Mouse (Mus musculus): ENCODE results near the gene Rps18. TPM values are rescaled to one million over a fixed set of nuclear protein-coding genes. Genes with fewer than 3 reads are reported as not detected.
"Not testable (repeated sequence)": the region's sequence is repeated elsewhere in the genome, so short reads cannot be mapped to it uniquely, and the experiment has no call there.

Gene Rps18
- polyA plus RNA-seq, 1 experiment from 2014 or later: 1,499 TPM

DNA sequence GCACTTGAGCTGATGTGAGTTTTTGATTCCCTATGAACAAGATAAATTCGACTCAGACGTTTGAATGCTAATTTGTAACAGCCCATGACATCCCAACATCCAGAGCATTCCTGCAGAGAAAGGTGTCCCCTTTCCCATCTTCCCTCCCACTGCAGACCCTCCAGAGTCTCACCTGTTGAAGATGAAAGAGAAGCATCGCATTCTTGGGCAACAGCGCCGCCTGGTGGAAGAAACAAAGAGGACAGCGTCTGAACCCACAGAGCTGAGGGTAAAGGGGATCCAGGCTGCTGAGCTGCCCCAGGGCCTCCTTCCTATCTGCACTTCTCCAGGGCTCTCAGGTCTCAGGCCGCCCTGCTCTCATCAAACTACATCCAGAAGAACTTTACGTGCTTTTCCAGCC lies 26.3 kb upstream of the Rps18 start:
- H3K9me3 ChIP-seq (replicated peaks); H3K36me3 ChIP-seq; ATAC-seq (ENCODE audit: low read depth); H3K27ac ChIP-seq; H3K9ac ChIP-seq: not testable (repeated sequence)
- 5% methylated on average over 8 of the region's 8 CpGs for WGBS (ENCODE audit: insufficient replicate concordance)
- DNase-seq: peak; percentile 64
- Histone ChIP-seq H3K4me3 (replicated peaks) (peak overlapping the region; percentile 65; the same call in 1 of the 2 replicates), H3K4me2 (peak overlapping the region; percentile 80), H3K4me1 (replicated peaks) (peaks cover 41% of the 10 kb centered on the region), H3K27me3 (peaks cover 30% of the 10 kb centered on the region)

DNA sequence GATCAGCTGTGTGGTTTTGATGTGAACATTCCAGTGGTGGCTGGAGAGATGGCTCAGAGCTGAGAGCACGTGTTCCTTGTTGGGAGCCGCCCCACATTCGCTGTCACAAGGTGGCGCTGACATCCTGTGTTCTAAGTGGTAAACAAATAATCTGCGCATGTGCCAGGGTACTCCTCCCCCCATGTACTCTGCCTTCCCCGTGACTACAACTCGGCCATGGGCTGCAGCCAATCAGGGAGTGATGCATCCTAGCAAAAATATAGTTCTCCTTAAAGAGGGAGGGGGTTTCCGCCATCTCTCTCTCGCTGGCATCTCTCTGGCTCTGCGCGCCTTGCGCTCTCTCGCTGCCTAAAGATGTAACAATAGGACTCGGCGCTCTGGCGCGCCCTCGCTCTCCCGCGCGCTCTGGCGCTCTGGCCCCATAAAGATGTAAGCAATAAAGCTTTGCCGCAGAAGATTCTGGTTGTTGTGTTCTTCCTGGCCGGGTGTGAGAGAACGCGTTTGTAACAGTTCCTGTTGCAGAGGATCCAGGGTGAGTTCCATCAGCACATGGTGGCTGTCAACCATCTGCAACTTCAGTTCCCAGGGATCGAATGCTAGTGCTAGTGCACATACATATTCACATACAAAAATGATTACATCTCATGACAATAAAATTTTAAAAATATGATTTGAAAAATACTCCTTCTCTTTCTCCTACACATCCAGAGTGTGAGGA lies 25.6 kb upstream of the Rps18 start:
- Histone ChIP-seq H3K27ac (peak overlapping the region; percentile 68), H3K4me2 (peak overlapping the region; percentile 80), H3K9ac (peak overlapping the region; percentile 62), H3K4me3 (replicated peaks) (peak overlapping the region; percentile 65), H3K27me3 (peaks cover 38% of the 10 kb centered on the region), H3K4me1 (replicated peaks) (peaks cover 41% of the 10 kb centered on the region)
- not testable (repeated sequence) for H3K9me3 ChIP-seq (replicated peaks); H3K36me3 ChIP-seq
- ATAC-seq (ENCODE audit: low read depth) (peak; percentile 74), DNase-seq (peak; percentile 90)
- under 1% methylated on average over 27 of the region's 27 CpGs for WGBS (ENCODE audit: insufficient replicate concordance)

- H3K9ac ChIP-seq: peak overlapping the region; percentile 42
- 70% methylated on average over 19 of the region's 19 CpGs for WGBS (ENCODE audit: insufficient replicate concordance)
- H3K27ac ChIP-seq: peak overlapping the region; percentile 59
- H3K9me3 ChIP-seq (replicated peaks): no peaks in the 10 kb centered on the region
- H3K36me3 ChIP-seq: no peaks in the 10 kb centered on the region
- peak overlapping the region; percentile 80 for H3K4me2 ChIP-seq
- no peak for ATAC-seq (ENCODE audit: low read depth)
- H3K4me3 ChIP-seq (replicated peaks): peak overlapping the region; percentile 65; the same call in 1 of the 2 replicates
- peaks cover 41% of the 10 kb centered on the region for H3K4me1 ChIP-seq (replicated peaks)
- H3K27me3 ChIP-seq: peaks cover 41% of the 10 kb centered on the region
- DNase-seq: no peak
These were observed 24.6 kb upstream of the Rps18 start for GRCm38 (mm10) chr17:33980181-33981035.

DNA sequence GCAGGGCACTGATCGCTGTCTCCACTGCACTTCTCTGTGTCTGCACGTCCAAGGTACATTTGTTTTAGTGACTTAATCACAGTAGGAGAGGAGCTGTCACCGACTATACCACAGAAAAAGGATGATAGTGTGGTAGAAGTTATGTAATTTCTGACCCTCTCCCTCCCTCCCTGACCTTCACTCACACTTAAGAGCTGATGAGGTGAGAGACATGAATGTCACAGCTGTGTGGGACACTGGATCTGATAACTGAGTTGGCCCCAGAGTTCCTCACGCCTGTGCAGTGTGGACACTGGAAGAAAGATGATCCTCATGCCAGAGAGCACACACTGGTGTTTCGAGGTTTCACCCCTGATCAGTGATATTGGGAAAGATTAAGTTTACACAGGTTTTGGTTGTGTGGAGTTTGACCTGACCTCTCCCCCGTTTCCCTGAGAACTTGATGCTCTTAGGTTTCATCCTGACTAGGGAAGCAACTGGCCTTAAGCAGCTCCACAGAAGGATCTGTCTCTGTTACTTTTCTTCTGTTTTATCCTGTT lies 23.8 kb upstream of the Rps18 start:
- WGBS (ENCODE audit: insufficient replicate concordance): 56% methylated on average over 6 of the region's 6 CpGs
- no peak for ATAC-seq (ENCODE audit: low read depth)
- H3K9ac ChIP-seq: no peak overlapping the region
- H3K9me3 ChIP-seq (replicated peaks): no peaks in the 10 kb centered on the region
- H3K36me3 ChIP-seq: no peaks in the 10 kb centered on the region
- DNase-seq: no peak
- peaks cover 41% of the 10 kb centered on the region for H3K4me1 ChIP-seq (replicated peaks)
- H3K27me3 ChIP-seq: peaks cover 41% of the 10 kb centered on the region
- H3K4me3 ChIP-seq (replicated peaks): no peak overlapping the region
- H3K27ac ChIP-seq: peak overlapping the region; percentile 62; the same call in 1 of the 2 replicates
- H3K4me2 ChIP-seq: peak overlapping the region; percentile 85; the same call in 1 of the 2 replicates

- peak overlapping the region; percentile 62 for H3K27ac ChIP-seq
- H3K4me3 ChIP-seq (replicated peaks): peak overlapping the region; percentile 62
- no peaks in the 10 kb centered on the region for H3K36me3 ChIP-seq
- peak overlapping the region; percentile 61 for H3K9ac ChIP-seq
- peak overlapping the region; percentile 85 for H3K4me2 ChIP-seq
- no peaks in the 10 kb centered on the region for H3K9me3 ChIP-seq (replicated peaks)
- ATAC-seq (ENCODE audit: low read depth) (peak; percentile 84), DNase-seq (peak; percentile 76)
- peaks cover 41% of the 10 kb centered on the region for H3K27me3 ChIP-seq
- WGBS (ENCODE audit: insufficient replicate concordance): under 1% methylated on average over 17 of the region's 17 CpGs
- peaks cover 44% of the 10 kb centered on the region for H3K4me1 ChIP-seq (replicated peaks)
These were observed 22.8 kb upstream of the Rps18 start for GRCm38 (mm10) chr17:33978631-33979031.

DNA sequence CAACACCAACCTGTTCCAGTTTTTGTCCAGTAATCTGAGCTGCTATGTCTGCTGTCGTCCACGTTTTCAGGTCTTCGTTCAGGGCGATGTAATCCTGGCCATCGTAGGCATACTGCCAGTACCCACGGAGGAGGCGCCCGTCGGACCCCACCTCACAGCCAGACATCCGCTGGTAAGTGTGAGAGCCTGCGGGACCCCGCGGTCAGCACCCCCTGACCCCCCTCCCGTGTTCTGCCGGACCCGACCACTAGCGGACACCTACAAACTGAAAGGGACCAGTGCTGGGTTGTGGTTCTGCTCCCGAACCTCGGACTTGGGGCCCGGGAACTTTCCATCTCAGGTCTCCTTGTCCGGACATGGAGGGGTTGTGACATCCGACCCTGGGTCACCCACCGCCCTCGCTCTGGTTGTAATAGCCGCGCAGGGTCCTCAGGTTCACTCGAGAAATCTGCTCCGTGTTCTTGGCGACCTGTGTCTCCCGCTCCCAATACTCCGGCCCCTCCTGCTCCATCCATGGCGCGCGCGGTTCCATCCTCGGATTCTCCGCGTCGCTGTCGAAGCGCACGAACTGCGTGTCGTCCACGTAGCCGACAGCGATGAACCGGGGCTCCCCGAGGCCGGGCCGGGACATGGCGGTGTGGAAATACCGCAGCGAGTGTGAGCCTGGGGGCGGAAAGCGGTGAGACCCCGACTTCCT lies 22.2 kb upstream of the Rps18 start:
- Histone ChIP-seq H3K4me3 (replicated peaks) (peak overlapping the region; percentile 62), H3K4me1 (replicated peaks) (peaks cover 50% of the 10 kb centered on the region), H3K27ac (no peak overlapping the region; the same call in 1 of the 2 replicates), H3K27me3 (peaks cover 41% of the 10 kb centered on the region), H3K9me3 (replicated peaks) (no peaks in the 10 kb centered on the region), H3K4me2 (peak overlapping the region; percentile 85), H3K36me3 (no peaks in the 10 kb centered on the region), H3K9ac (peak overlapping the region; percentile 61)
- no peak for ATAC-seq (ENCODE audit: low read depth)
- no peak for DNase-seq
- 3% methylated on average over 57 of the region's 57 CpGs for WGBS (ENCODE audit: insufficient replicate concordance)

DNA sequence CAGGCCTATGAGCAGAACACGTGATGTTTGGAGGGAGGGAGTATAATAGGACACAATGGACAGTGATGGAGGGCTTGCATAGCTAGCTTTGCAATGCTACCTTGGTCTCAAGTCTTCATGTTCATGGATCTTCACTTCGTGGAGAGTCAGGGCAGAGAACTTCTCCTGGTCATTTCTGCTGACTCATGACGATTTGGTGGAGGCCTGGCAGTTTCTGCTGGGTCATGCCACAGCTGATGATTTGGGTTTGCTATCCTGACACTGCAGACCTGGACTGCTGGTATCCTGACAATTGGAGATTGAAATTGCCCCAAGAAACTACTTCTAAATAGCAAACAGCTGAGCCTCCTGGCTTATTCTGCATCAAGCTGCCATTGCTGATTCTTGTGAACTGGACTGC lies 17.8 kb upstream of the Rps18 start:
- 37% methylated on average over 3 of the region's 3 CpGs for WGBS (ENCODE audit: insufficient replicate concordance)
- peaks cover 22% of the 10 kb centered on the region for H3K4me1 ChIP-seq (replicated peaks)
- H3K27me3 ChIP-seq: peaks cover 28% of the 10 kb centered on the region
- no peak overlapping the region for H3K27ac ChIP-seq
- no peaks in the 10 kb centered on the region for H3K9me3 ChIP-seq (replicated peaks)
- H3K4me2 ChIP-seq: no peak overlapping the region
- ATAC-seq (ENCODE audit: low read depth): 0 out of 2 replicates have a peak, but pooled peaks have one; percentile 33
- H3K9ac ChIP-seq: no peak overlapping the region
- no peaks in the 10 kb centered on the region for H3K36me3 ChIP-seq
- peak; percentile 51 for DNase-seq
- no peak overlapping the region for H3K4me3 ChIP-seq (replicated peaks)

DNA sequence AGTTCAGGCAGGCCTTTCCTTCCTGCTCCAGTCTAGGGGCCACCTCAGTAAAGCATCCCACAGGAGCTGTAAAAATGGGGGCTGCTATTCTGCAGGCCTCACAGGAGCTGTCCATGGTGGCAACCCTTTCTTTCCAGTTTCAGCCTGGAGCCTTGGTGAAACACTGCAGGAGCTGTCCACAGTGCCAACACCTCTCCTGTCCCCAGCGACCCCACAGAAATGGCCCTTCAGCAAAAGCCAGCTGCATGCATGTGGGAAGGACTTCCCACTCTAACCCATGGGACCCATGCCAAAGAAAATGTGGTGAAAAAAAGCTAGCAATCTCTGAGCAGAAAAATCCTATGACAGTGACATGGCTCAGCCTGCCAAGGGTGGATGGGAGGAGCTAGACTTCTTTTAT lies 16.9 kb upstream of the Rps18 start:
- 5% methylated on average over 1 of the region's 1 CpGs for WGBS (ENCODE audit: insufficient replicate concordance)
- no peak overlapping the region for H3K4me2 ChIP-seq
- no peak for ATAC-seq (ENCODE audit: low read depth)
- H3K9me3 ChIP-seq (replicated peaks): no peaks in the 10 kb centered on the region
- H3K36me3 ChIP-seq: no peaks in the 10 kb centered on the region
- H3K4me3 ChIP-seq (replicated peaks): no peak overlapping the region
- no peak for DNase-seq
- no peak overlapping the region for H3K27ac ChIP-seq
- H3K4me1 ChIP-seq (replicated peaks): peaks cover 14% of the 10 kb centered on the region
- peaks cover 19% of the 10 kb centered on the region for H3K27me3 ChIP-seq
- no peak overlapping the region for H3K9ac ChIP-seq

DNA sequence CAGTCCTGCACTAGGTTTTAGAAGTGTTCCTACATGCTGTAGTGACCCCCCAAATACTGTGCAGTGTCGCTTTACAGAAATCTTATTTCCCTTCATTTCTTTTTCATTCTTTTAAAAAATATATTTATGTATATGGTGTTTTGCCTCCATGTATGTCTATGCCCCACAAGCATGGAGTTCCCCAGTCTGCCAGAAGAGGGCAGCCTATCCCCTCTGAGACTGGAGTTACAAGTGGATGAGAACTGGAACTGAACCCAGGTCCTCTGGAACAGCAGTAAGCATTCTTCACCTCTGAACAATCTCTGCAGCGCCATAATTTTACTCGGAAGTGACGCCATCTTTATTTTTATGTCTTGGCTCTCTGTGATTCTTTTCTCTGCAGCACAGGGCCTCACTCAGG lies 13.6 kb upstream of the Rps18 start:
- peaks cover 12% of the 10 kb centered on the region for H3K4me1 ChIP-seq (replicated peaks)
- no peak overlapping the region for H3K27ac ChIP-seq
- no peak overlapping the region for H3K4me2 ChIP-seq
- H3K9me3 ChIP-seq (replicated peaks): no peaks in the 10 kb centered on the region
- no peak for DNase-seq
- no peak overlapping the region for H3K4me3 ChIP-seq (replicated peaks)
- WGBS (ENCODE audit: insufficient replicate concordance): 68% methylated on average over 4 of the region's 4 CpGs
- peaks cover 21% of the 10 kb centered on the region for H3K36me3 ChIP-seq
- H3K9ac ChIP-seq: no peak overlapping the region
- no peak for ATAC-seq (ENCODE audit: low read depth)
- H3K27me3 ChIP-seq: no peaks in the 10 kb centered on the region

DNA sequence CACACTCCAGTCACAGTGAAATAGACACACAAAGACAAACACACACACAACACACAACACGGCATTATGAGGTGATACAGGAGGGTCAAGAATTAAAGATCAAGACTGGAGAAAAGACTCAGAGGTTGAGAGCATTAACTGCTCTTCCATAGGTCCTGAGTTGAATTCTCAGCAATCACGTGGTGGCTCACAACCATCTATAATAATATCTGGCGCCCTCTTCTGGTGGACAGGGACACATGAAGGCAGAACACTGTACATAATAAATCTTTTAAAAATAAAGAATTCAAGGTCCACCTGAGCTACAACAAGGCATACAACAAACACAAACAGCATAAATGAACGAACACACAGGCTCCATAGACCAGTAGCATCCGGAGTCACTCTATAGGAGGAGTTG lies 13.1 kb upstream of the Rps18 start:
- Histone ChIP-seq H3K27ac (no peak overlapping the region), H3K9ac (no peak overlapping the region), H3K4me2 (no peak overlapping the region), H3K27me3 (no peaks in the 10 kb centered on the region), H3K4me3 (replicated peaks) (no peak overlapping the region), H3K4me1 (replicated peaks) (peaks cover 12% of the 10 kb centered on the region), H3K9me3 (replicated peaks) (no peaks in the 10 kb centered on the region), H3K36me3 (peaks cover 23% of the 10 kb centered on the region)
- DNase-seq (no peak), ATAC-seq (ENCODE audit: low read depth) (peak; percentile 55)
- WGBS (ENCODE audit: insufficient replicate concordance): 21% methylated on average over 5 of the region's 5 CpGs

DNA sequence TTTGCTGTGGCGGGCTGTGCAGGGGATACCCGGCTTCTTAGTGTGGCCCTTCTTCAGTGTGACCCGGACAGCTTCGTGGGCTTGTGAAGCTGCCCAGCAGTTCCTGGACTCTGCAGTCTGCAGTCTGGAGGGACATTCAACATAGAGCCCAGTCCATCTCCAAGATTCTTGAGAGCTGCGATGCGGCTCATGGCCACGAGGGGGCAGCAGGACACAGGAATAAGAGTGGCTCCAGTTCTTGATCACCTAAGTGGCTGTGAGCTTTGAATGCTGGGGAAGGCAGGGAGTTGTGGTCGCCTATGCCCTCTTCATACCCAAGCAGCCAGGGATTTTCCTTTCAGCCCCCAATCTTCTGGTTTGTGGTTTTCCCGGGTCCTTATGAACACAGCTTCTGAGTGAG lies 12.7 kb upstream of the Rps18 start:
- H3K36me3 ChIP-seq: peaks cover 28% of the 10 kb centered on the region
- H3K9ac ChIP-seq: no peak overlapping the region
- H3K27ac ChIP-seq: no peak overlapping the region
- H3K4me3 ChIP-seq (replicated peaks): no peak overlapping the region
- H3K4me1 ChIP-seq (replicated peaks): peaks cover 8% of the 10 kb centered on the region
- H3K9me3 ChIP-seq (replicated peaks): no peaks in the 10 kb centered on the region
- H3K27me3 ChIP-seq: no peaks in the 10 kb centered on the region
- peak; percentile 68 for ATAC-seq (ENCODE audit: low read depth)
- H3K4me2 ChIP-seq: no peak overlapping the region
- DNase-seq: peak; percentile 74
- 2% methylated on average over 9 of the region's 9 CpGs for WGBS (ENCODE audit: insufficient replicate concordance)
